Mouse (Mus musculus) urinary bladder, postnatal 25 days (tissue): ENCODE measurements around the gene Cbfb.

ENCODE experiments used
- DNase-seq: peaks from one replicate; pipeline ENCODE4 v3.0.0; 2022; ENCODE audit warnings: low spot score

Gene Cbfb

GRCm38 (mm10) chr8:105252680-105253537, 82.4 kb downstream of the Cbfb start:
- no peak for DNase-seq

- DNase-seq: no peak
Measured at GRCm38 (mm10) chr8:105253766-105254151, 83.3 kb downstream of the Cbfb start.

- peak; percentile 92 for DNase-seq
Measured at GRCm38 (mm10) chr8:105254152-105254965, 83.9 kb downstream of the Cbfb start.

GRCm38 (mm10) chr8:105254966-105255350, 84.5 kb downstream of the Cbfb start, which contains the start of gene B3gnt9:
Gene B3gnt9, minus strand, starts transcription at chr8:105255153.
- peak; percentile 56 for DNase-seq

- DNase-seq: no peak
Measured at GRCm38 (mm10) chr8:105257318-105258114, 87.0 kb downstream of the Cbfb start.

- no peak for DNase-seq
Measured at GRCm38 (mm10) chr8:105258911-105259720, 88.6 kb downstream of the Cbfb start.

GRCm38 (mm10) chr8:105259721-105260320, 89.3 kb downstream of the Cbfb start:
- DNase-seq: peak; percentile 77

GRCm38 (mm10) chr8:105260371-105261099, 90.1 kb downstream of the Cbfb start:
- no peak for DNase-seq

GRCm38 (mm10) chr8:105261326-105261980, 91.0 kb downstream of the Cbfb start:
- no peak for DNase-seq

GRCm38 (mm10) chr8:105263244-105263912, 92.9 kb downstream of the Cbfb start:
- no peak for DNase-seq

GRCm38 (mm10) chr8:105264024-105264982, 93.8 kb downstream of the Cbfb start, which contains the start of the genes Tradd and Fbxl8:
Gene Tradd, minus strand, starts transcription at chr8:105264609.
Gene Fbxl8, plus strand, starts transcription at chr8:105264648.
- peak; percentile 74 for DNase-seq

- no peak for DNase-seq
Measured at GRCm38 (mm10) chr8:105265128-105265527, 94.7 kb downstream of the Cbfb start.

GRCm38 (mm10) chr8:105266775-105267174, 96.3 kb downstream of the Cbfb start:
- no peak for DNase-seq
